Mouse (Mus musculus) G1E-ER4 (cell line): ENCODE results near the gene Otog. TPM values are rescaled to one million over a fixed set of nuclear protein-coding genes. Genes with fewer than 3 reads are reported as not detected.

ENCODE experiments used
- GATA1 ChIP-seq: IDR thresholded peaks from one replicate; pipeline ENCODE4 v1.8.0; 2012; ENCODE audit warnings: low read length, inconsistent platforms
- polyA plus RNA-seq: library from polyadenylated mRNA; stranded (reverse); fragments of >175 nt; gene quantifications from 2 replicates; pipeline ENCODE4 v1.2.3, GENCODE M21; 2012

Gene Otog
- polyA plus RNA-seq, 1 experiment = not detected

DNA sequence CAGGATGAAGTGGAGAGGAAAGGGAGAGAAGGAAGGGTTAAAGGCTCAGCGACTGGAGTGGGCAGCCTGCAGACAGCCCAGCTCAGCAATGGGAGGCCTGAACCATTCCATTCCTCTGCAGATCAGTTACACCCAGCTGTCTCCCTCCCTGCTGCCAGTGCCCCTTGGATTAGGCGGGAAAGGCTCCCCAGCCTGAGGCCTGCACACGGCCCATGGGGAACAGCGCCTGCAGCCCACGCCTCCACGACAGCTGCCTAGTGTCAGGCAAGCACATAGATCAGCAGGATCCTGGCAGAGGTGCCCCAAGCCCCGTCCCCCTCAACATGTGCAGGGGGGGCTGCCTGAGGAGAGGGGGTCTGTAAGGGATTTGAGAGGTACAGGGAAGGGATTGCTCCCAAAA, 76.2 kb downstream of the Otog start:
- no peak for TF ChIP-seq GATA1

- no peak for TF ChIP-seq GATA1
These were observed 80.5 kb downstream of the Otog start for GRCm38 (mm10) chr7:46321242-46321641.

DNA sequence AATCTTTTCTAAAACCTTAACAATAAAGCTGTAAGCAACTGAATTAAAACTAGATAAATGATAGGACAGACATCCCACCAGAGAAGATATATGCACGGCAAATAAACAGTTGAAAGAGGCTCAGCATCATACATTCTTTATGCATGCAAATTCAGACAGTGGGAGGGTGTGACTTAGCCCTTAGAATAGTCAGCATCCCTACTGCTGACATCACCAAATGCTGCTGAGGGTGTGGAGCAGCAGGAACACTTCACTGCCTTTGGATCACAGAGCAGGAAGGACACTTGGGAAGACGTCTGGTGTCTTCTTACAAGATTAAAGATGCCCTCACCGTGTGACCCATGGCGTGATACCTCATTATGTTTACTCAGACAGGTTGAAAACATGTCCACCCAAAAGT, 87.1 kb downstream of the Otog start:
- TF ChIP-seq GATA1 = no peak

DNA sequence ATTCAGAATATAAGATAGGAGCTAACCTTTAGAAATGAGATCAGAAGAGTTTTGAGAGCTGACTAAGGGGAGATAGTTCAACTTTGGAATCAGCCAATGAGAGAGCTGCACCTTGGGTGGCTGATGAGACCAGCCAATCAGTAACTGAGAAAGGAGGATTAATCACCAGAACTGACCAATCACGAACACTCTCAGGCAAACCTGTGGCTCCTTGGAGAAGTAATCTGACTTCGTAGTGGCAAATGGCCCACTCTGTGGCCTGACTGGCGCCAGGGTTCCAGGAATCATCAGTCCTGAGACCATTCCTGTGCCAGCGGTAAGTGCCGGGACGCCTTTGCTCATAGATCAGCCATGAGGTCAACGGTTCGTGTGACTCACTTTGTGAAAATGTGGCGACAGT, 96.6 kb downstream of the Otog start:
- TF ChIP-seq GATA1 = no peak

GRCm38 (mm10) chr7:46339818-46340217, 99.0 kb downstream of the Otog start:
- TF ChIP-seq GATA1 = no peak

DNA sequence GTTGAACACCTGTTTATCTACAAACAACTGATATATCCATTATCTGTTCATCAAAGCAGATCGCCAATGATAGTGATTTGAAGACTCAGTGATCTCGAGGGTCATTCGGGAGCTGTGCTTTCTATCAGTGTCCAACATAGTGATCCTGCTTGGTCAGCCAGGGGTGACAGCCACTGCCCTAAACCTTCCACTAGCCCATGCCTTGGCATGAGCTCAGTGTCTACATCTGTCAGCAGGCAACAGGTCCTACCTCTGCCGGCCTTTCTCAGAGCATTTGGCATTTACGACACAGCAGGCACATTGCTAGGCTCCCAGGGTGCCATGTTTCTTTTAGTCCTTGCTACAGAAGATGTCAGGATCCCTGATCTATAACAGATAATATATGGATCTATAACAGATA, 99.5 kb downstream of the Otog start:
- no peak for TF ChIP-seq GATA1

DNA sequence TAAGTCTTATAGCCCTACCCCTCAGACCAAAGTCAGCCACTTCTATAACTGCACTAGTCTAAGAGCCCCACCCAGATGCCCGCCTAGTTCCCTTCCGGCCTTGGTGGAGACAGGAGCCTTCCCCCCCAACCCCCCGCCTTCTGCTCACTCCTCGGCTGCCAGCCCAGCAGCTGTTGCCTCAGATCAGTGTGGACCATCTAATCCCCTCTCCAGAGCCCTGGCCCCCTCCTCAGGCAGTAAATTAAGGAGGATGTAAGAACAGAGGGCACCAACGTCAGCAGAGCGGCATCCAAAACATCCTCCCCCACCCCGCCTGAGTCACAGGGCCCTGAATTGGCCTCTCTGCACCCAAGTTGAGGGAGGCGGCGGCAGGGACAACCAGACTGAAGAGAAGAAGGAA, 100.7 kb downstream of the Otog start:
- no peak for TF ChIP-seq GATA1

- no peak for TF ChIP-seq GATA1
These were observed 106.9 kb downstream of the Otog start for GRCm38 (mm10) chr7:46347692-46348091.

DNA sequence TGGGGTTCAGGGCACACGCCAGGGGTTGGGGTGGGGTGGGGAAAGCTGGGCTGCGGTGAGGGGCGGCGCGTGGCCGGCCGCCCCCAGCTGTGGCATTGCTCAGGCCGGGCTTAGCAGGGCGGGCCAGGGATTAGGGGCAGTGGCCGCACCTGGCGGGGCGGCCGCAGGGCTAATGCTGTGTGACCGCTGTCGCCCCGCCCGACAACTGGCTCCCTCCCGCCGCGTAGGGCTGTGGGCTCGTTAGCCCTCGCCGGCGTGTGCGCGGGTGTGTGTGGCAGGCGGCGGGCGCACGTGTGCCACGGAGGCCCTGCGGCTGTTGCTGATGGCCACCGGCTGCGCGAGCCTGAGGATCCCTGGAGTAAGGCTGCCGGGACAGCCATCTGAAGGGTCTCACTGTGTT, 108.0 kb downstream of the Otog start:
- no peak for TF ChIP-seq GATA1

DNA sequence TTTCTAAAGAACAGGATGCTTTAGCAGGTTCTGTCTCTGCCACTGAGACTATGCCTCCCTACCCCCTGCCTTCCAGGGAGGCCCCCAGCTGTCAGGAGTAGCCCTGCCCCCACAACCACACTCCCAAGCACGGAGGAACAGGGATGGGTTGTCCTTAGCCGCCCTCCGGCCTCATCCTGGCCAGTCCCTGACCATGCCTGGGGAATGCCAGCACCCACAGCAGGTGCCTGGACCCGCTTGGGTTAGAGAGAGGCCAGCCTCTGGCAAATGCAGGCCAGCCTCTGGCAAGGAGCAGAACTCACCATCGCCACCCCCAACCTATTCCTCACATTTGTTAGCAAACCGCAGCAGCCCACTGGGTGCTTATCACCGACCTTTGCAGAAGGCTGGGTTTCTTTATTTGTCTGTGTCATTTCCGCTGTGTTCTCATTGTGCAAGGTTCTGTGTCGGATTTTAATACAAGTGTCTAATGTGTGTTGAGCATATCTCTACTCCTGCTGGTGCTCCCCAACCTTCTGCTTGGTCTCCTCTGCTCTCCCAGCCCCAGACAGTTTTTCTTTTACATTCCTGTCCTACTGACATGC, 109.4 kb downstream of the Otog start:
- peak; percentile 60 for TF ChIP-seq GATA1

DNA sequence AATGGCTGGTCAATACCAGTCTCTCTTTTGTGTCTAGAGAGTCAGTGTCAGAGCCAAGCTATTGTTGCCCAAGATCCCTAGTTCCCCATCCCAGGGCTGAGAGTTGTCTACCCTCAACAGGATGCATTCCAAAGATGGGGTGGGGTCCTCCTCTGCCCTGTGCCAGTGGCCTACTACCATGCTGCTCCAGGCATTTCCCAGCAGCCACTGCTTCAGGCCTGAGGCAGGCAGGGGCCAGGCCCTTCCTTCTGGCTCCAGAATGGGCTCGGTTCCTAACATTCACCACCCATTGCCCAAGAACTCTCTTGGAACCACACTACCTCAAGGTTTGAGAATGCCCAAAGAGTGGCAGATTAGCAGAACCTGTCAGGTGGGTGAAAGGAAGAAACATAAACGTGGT, 112.0 kb downstream of the Otog start:
- no peak for TF ChIP-seq GATA1

GRCm38 (mm10) chr7:46353216-46353615, 112.4 kb downstream of the Otog start:
- no peak for TF ChIP-seq GATA1

DNA sequence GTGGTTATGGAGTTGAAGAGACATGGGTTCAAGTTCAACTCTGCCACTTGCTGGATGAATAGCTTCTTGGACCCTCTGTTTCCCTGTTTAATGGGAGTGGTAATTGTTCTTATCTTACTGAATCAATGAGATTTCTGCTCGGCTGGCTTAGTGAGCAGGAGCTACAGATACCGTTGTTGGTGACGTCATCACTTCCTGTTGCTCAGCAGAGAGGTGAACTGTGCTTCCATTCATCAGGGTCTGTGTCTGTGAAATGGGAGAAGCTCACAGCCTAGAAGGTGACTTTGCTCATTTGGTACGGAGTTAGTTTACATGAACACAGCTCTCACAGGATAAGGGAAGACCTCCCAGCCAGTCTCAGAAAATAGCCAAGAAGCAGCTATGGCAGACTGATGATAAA, 113.1 kb downstream of the Otog start:
- no peak for TF ChIP-seq GATA1

Other genes with a start within 250 kb of the Otog start
- gene Abcc6, start 210.7 kb upstream of the Otog start, polyA plus RNA-seq = 0.02 and 0.05 TPM in 2 replicates
- gene Nomo1, start 207.3 kb upstream of the Otog start, polyA plus RNA-seq = 203 and 209 TPM in 2 replicates
- not detected in 2 replicates for gene Kcnj11, start 140.2 kb upstream of the Otog start, polyA plus RNA-seq
- gene Abcc8, start 61.0 kb upstream of the Otog start, polyA plus RNA-seq = not detected in 2 replicates
- gene Ush1c, start 2.5 kb upstream of the Otog start, polyA plus RNA-seq = not detected in 2 replicates
- 0.04 TPM in 1 of 2 replicates, not detected in the other for gene Myod1, start 135.5 kb downstream of the Otog start, polyA plus RNA-seq
- gene Kcnc1, start 155.5 kb downstream of the Otog start, polyA plus RNA-seq = not detected in 2 replicates